Mouse (Mus musculus) stomach, postnatal 0 days (tissue): ENCODE results near the gene Ptprn2. TPM values are rescaled to one million over a fixed set of nuclear protein-coding genes. Genes with fewer than 3 reads are reported as not detected.

Experiments used
- ATAC-seq: fragments of 200-750 bp; cut with Nextera tagmentation; 2 replicates; pipeline ENCODE4 v1.8.0; 2017; ENCODE audit not compliant: low FRiP score, low TSS enrichment
- DNase-seq: peaks from one replicate; pipeline ENCODE4 v3.0.0-alpha.2; 2016; ENCODE audit warnings: low spot score
- H3K27ac ChIP-seq: fragments of 300-500 bp; sonication (generic); replicated peaks from 2 replicates; pipeline ENCODE4 v1.5.1; 2014; ENCODE audit warnings: mild to moderate bottlenecking, control low read depth
- H3K27me3 ChIP-seq: fragments of 300-500 bp; sonication (generic); 2 replicates; pipeline ENCODE4 v1.6.1; 2014; ENCODE audit warnings: low read length; ENCODE audit not compliant: control insufficient read depth, insufficient read depth
- H3K36me3 ChIP-seq: fragments of 300-500 bp; sonication (generic); 2 replicates; pipeline ENCODE4 v1.6.1; 2014; ENCODE audit warnings: low read length, mixed read lengths; ENCODE audit not compliant: control insufficient read depth, insufficient read depth
- H3K4me1 ChIP-seq: fragments of 300-500 bp; sonication (generic); replicated peaks from 2 replicates; pipeline ENCODE4 v1.6.1; 2014; ENCODE audit warnings: antibody characterized with exemption; ENCODE audit not compliant: control insufficient read depth, insufficient read depth
- H3K4me2 ChIP-seq: fragments of 300-500 bp; sonication (generic); replicated peaks from 2 replicates; pipeline ENCODE4 v1.6.1; 2014; ENCODE audit warnings: low read depth, mild to moderate bottlenecking, control low read depth, moderate library complexity
- H3K4me3 ChIP-seq: fragments of 300-500 bp; sonication (generic); 2 replicates; pipeline ENCODE4 v1.5.1; 2014; ENCODE audit warnings: low read depth, low read length, control low read depth
- H3K9ac ChIP-seq: fragments of 300-500 bp; sonication (generic); 2 replicates; pipeline ENCODE4 v1.6.1; 2014; ENCODE audit warnings: mild to moderate bottlenecking, low read length, control low read depth, mixed read lengths
- H3K9me3 ChIP-seq: fragments of 300-500 bp; sonication (generic); 2 replicates; pipeline ENCODE4 v1.6.1; 2016; ENCODE audit warnings: low read length; ENCODE audit not compliant: control insufficient read depth
- CTCF ChIP-seq: IDR thresholded peaks from 2 replicates; pipeline ENCODE4 v1.5.1; 2016; ENCODE audit warnings: antibody characterized with exemption, low read depth, mild to moderate bottlenecking, moderate library complexity
- EP300 ChIP-seq: optimal IDR thresholded peaks from 2 replicates; pipeline ENCODE3; 2016; ENCODE audit warnings: antibody characterized with exemption
- WGBS: fragments of 180-500 bp; shearing (Covaris S2); extraction: QIAGEN DNeasy Blood & Tissue Kit; methylation state at CpG from one replicate; pipeline ENCODE4 v1.1.7; 2014; 5-methylcytosine and 5-hydroxymethylcytosine counted together
- polyA plus RNA-seq: library from polyadenylated mRNA; unstranded; fragments of >200 nt; fragmentation: Nextera tagmentation; extraction: Ambion mirVana; gene quantifications from 2 replicates; pipeline ENCODE4 v1.2.1, GENCODE M21; 2015

The Ptprn2 gene
- polyA plus RNA-seq, 1 experiment from 2014 or later, result 6.0 TPM

- DNase-seq, result no peak
- Histone ChIP-seq H3K9me3 (no peaks in the 10 kb centered on the region), H3K27me3 (peaks cover 34% of the 10 kb centered on the region), H3K9ac (no peak overlapping the region), H3K4me1 (no peaks in the 10 kb centered on the region), H3K4me2 (no peak overlapping the region), H3K27ac (no peak overlapping the region), H3K36me3 (no peaks in the 10 kb centered on the region), H3K4me3 (no peak overlapping the region)
- WGBS, result 18% methylated on average over 33 of the region's 33 CpGs
- no peak for ATAC-seq
- TF ChIP-seq CTCF (no peak), EP300 (no peak)
Measured at GRCm38 (mm10) chr12:117150611-117151395, 665.3 kb downstream of the Ptprn2 start.

DNA sequence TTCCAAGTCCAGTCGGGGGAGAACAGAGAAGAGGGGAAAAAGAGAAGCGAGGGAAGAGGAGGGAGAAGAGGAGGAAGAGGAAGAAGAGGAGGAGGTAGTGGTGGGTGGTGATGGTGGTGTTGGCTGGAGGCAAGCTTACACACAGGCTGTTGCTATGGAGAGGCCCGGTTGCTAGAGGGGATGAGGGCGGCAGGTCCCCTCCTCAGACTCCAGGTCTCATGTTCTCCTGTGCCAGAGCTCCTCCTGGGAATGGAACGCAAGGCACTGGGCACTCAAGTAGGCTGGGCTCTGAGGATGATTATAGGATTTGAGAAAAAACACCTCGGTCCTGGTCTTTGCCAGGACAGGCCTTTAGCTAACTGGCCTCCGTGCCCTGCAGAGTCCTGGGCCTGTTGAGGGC, 666.1 kb downstream of the Ptprn2 start:
- H3K4me1 ChIP-seq, result no peaks in the 10 kb centered on the region
- TF ChIP-seq CTCF (no peak), EP300 (no peak)
- WGBS, result 13% methylated on average over 6 of the region's 7 CpGs

GRCm38 (mm10) chr12:117152366-117153165, 667.0 kb downstream of the Ptprn2 start:
- DNase-seq (no peak), ATAC-seq (no peak)
- TF ChIP-seq CTCF (no peak), EP300 (no peak)
- WGBS, result 7% methylated on average over 28 of the region's 28 CpGs
- H3K9me3 ChIP-seq, result no peaks in the 10 kb centered on the region
- H3K4me3 ChIP-seq, result no peak overlapping the region
- H3K27me3 ChIP-seq, result peaks cover 40% of the 10 kb centered on the region
- H3K4me2 ChIP-seq, result 0 out of 2 replicates have a peak overlapping the region, but pooled peaks have one; percentile 17
- no peak overlapping the region for H3K9ac ChIP-seq
- no peaks in the 10 kb centered on the region for H3K4me1 ChIP-seq
- no peaks in the 10 kb centered on the region for H3K36me3 ChIP-seq
- H3K27ac ChIP-seq, result no peak overlapping the region

More for the DNA sequence above, 666.1 kb downstream of the Ptprn2 start:
- H3K4me3 ChIP-seq, result no peak overlapping the region
- no peaks in the 10 kb centered on the region for H3K36me3 ChIP-seq
- H3K4me2 ChIP-seq, result no peak overlapping the region
- no peak for ATAC-seq
- H3K9ac ChIP-seq, result no peak overlapping the region
- H3K27me3 ChIP-seq, result peaks cover 40% of the 10 kb centered on the region
- no peak for DNase-seq
- H3K27ac ChIP-seq, result no peak overlapping the region
- H3K9me3 ChIP-seq, result no peaks in the 10 kb centered on the region

GRCm38 (mm10) chr12:117153166-117153480, 667.6 kb downstream of the Ptprn2 start:
- ATAC-seq, result no peak
- WGBS, result 2% methylated on average over 8 of the region's 8 CpGs
- H3K4me1 ChIP-seq, result no peaks in the 10 kb centered on the region

GRCm38 (mm10) chr12:117153671-117154355, 668.3 kb downstream of the Ptprn2 start:
- H3K9ac ChIP-seq, result 0 out of 2 replicates have a peak overlapping the region, but pooled peaks have one; percentile 4
- peaks cover 40% of the 10 kb centered on the region for H3K27me3 ChIP-seq
- ATAC-seq (peak; percentile 67), DNase-seq (peak; percentile 36)
- WGBS, result under 1% methylated on average over 59 of the region's 73 CpGs
- no peak for TF ChIP-seq CTCF
- TF ChIP-seq EP300, result no peak
- no peaks in the 10 kb centered on the region for H3K4me1 ChIP-seq
- peak overlapping the region; percentile 46 for H3K4me3 ChIP-seq
- no peaks in the 10 kb centered on the region for H3K36me3 ChIP-seq
- H3K27ac ChIP-seq, result no peak overlapping the region
- peak overlapping the region; percentile 68 for H3K4me2 ChIP-seq
- no peaks in the 10 kb centered on the region for H3K9me3 ChIP-seq

More at GRCm38 (mm10) chr12:117153166-117153480, 667.6 kb downstream of the Ptprn2 start:
- DNase-seq, result no peak
- Histone ChIP-seq H3K4me2 (peak overlapping the region; percentile 68), H3K27ac (no peak overlapping the region), H3K27me3 (peaks cover 40% of the 10 kb centered on the region), H3K36me3 (no peaks in the 10 kb centered on the region), H3K9me3 (no peaks in the 10 kb centered on the region), H3K4me3 (peak overlapping the region; percentile 46), H3K9ac (no peak overlapping the region)
- TF ChIP-seq CTCF, result no peak
- TF ChIP-seq EP300, result no peak
